Mouse (Mus musculus) liver, embryonic 13.5 days (tissue): ENCODE data around the gene Cdk14. TPM values are rescaled to one million over a fixed set of nuclear protein-coding genes. Genes with fewer than 3 reads are reported as not detected.
"Not testable (repeated sequence)": the region's sequence is repeated elsewhere in the genome, so short reads cannot be mapped to it uniquely, and the experiment has no call there.

Source experiments
- ATAC-seq: fragments of 200-750 bp; cut with Nextera tagmentation; 2 replicates; pipeline ENCODE4 v1.8.0; 2017; ENCODE audit warnings: low read depth, mild to moderate bottlenecking, moderate number of reproducible peaks, moderate library complexity
- DNase-seq: peaks from one replicate; pipeline ENCODE4 v3.0.0; 2022
- H3K27ac ChIP-seq: fragments of 300-500 bp; sonication (generic); 2 replicates; pipeline ENCODE4 v1.5.1; 2015; ENCODE audit warnings: moderate library complexity, mild to moderate bottlenecking, inconsistent platforms
- H3K27me3 ChIP-seq: fragments of 300-500 bp; sonication (generic); 2 replicates; pipeline ENCODE4 v1.6.1; 2015; ENCODE audit warnings: mild to moderate bottlenecking, inconsistent platforms
- H3K36me3 ChIP-seq: fragments of 300-500 bp; sonication (generic); 2 replicates; pipeline ENCODE4 v1.6.1; 2015; ENCODE audit warnings: mild to moderate bottlenecking, inconsistent platforms
- H3K4me1 ChIP-seq: fragments of 300-500 bp; sonication (generic); replicated peaks from 2 replicates; pipeline ENCODE4 v1.6.1; 2015; ENCODE audit warnings: inconsistent platforms
- H3K4me2 ChIP-seq: fragments of 300-500 bp; sonication (generic); 2 replicates; pipeline ENCODE4 v1.6.1; 2015; ENCODE audit warnings: inconsistent platforms, mild to moderate bottlenecking, moderate library complexity
- H3K4me3 ChIP-seq: fragments of 300-500 bp; sonication (generic); replicated peaks from 2 replicates; pipeline ENCODE4 v1.5.1; 2015; ENCODE audit warnings: mild to moderate bottlenecking, inconsistent platforms
- H3K9ac ChIP-seq: fragments of 300-500 bp; sonication (generic); 2 replicates; pipeline ENCODE4 v1.6.1; 2015; ENCODE audit warnings: mild to moderate bottlenecking, inconsistent platforms
- H3K9me3 ChIP-seq: fragments of 300-500 bp; sonication (generic); replicated peaks from 2 replicates; pipeline ENCODE4 v1.6.1; 2016; ENCODE audit warnings: inconsistent platforms
- WGBS: fragments of 180-500 bp; shearing (Covaris S2); methylation state at CpG from one replicate; pipeline ENCODE4 v1.1.7; 2015; ENCODE audit not compliant: insufficient replicate concordance; 5-methylcytosine and 5-hydroxymethylcytosine counted together
- polyA plus RNA-seq: library from polyadenylated mRNA; unstranded; fragments of >200 nt; fragmentation: Nextera tagmentation; extraction: Ambion mirVana; gene quantifications from 2 replicates; pipeline ENCODE4 v1.2.1, GENCODE M21; 2015

Cdk14 gene
- polyA plus RNA-seq, 1 experiment from 2014 or later: 1.4 TPM

GRCm38 (mm10) chr5:5260309-5260708 is 159.8 kb downstream of the Cdk14 start:
- H3K27me3 ChIP-seq: no peaks in the 10 kb centered on the region
- no peak overlapping the region for H3K4me2 ChIP-seq
- no peaks in the 10 kb centered on the region for H3K36me3 ChIP-seq
- DNase-seq (no peak), ATAC-seq (no peak)
- 60% methylated on average over 7 of the region's 7 CpGs for WGBS
- H3K27ac ChIP-seq: no peak overlapping the region
- H3K4me3 ChIP-seq: no peak overlapping the region
- H3K4me1 ChIP-seq: peaks cover 3% of the 10 kb centered on the region; the same call in 1 of the 2 replicates
- H3K9ac ChIP-seq: no peak overlapping the region
- H3K9me3 ChIP-seq: no peaks in the 10 kb centered on the region

GRCm38 (mm10) chr5:5254391-5254790 is 165.7 kb downstream of the Cdk14 start:
- ATAC-seq (no peak), DNase-seq (no peak)
- Histone ChIP-seq H3K4me3 (no peak overlapping the region), H3K27me3 (no peaks in the 10 kb centered on the region), H3K9me3 (no peaks in the 10 kb centered on the region), H3K27ac (no peak overlapping the region), H3K9ac (no peak overlapping the region), H3K4me2 (no peak overlapping the region), H3K36me3 (no peaks in the 10 kb centered on the region), H3K4me1 (no peaks in the 10 kb centered on the region)
- WGBS: 66% methylated on average over 6 of the region's 6 CpGs

GRCm38 (mm10) chr5:5253177-5253576 is 166.9 kb downstream of the Cdk14 start:
- Histone ChIP-seq H3K27ac (no peak overlapping the region), H3K4me3 (no peak overlapping the region), H3K4me1 (no peaks in the 10 kb centered on the region), H3K4me2 (no peak overlapping the region), H3K9me3 (no peaks in the 10 kb centered on the region), H3K9ac (no peak overlapping the region), H3K27me3 (no peaks in the 10 kb centered on the region), H3K36me3 (no peaks in the 10 kb centered on the region)
- no peak for ATAC-seq
- WGBS: 61% methylated on average over 3 of the region's 3 CpGs
- no peak for DNase-seq

- DNase-seq (no peak), ATAC-seq (no peak)
- H3K9ac ChIP-seq: no peak overlapping the region
- no peaks in the 10 kb centered on the region for H3K36me3 ChIP-seq
- no peak overlapping the region for H3K4me3 ChIP-seq
- H3K9me3 ChIP-seq: no peaks in the 10 kb centered on the region
- H3K4me2 ChIP-seq: no peak overlapping the region
- H3K4me1 ChIP-seq: peaks cover 8% of the 10 kb centered on the region
- H3K27me3 ChIP-seq: no peaks in the 10 kb centered on the region
- WGBS: 55% methylated on average over 6 of the region's 6 CpGs
- no peak overlapping the region for H3K27ac ChIP-seq
Measured at GRCm38 (mm10) chr5:5247671-5248070, 172.4 kb downstream of the Cdk14 start.

GRCm38 (mm10) chr5:5246534-5247175 is 173.5 kb downstream of the Cdk14 start:
- DNase-seq (no peak), ATAC-seq (peak; percentile 94)
- H3K27ac ChIP-seq: no peak overlapping the region
- H3K9me3 ChIP-seq: no peaks in the 10 kb centered on the region
- H3K4me2 ChIP-seq: no peak overlapping the region
- no peak overlapping the region for H3K9ac ChIP-seq
- WGBS: 55% methylated on average over 2 of the region's 2 CpGs
- no peaks in the 10 kb centered on the region for H3K27me3 ChIP-seq
- H3K36me3 ChIP-seq: no peaks in the 10 kb centered on the region
- H3K4me1 ChIP-seq: peaks cover 8% of the 10 kb centered on the region
- no peak overlapping the region for H3K4me3 ChIP-seq

- whole genome bisulfite sequencing: 70% methylated on average over 7 of the region's 7 CpGs
- no peak overlapping the region for H3K9ac ChIP-seq
- H3K4me1 ChIP-seq: peaks cover 8% of the 10 kb centered on the region
- H3K27ac ChIP-seq: no peak overlapping the region
- no peaks in the 10 kb centered on the region for H3K36me3 ChIP-seq
- no peaks in the 10 kb centered on the region for H3K27me3 ChIP-seq
- ATAC-seq (no peak), DNase-seq (no peak)
- H3K4me2 ChIP-seq: no peak overlapping the region
- no peak overlapping the region for H3K4me3 ChIP-seq
- no peaks in the 10 kb centered on the region for H3K9me3 ChIP-seq
Measured at GRCm38 (mm10) chr5:5245182-5245581, 174.9 kb downstream of the Cdk14 start.

- Histone ChIP-seq H3K4me1 (peaks cover 8% of the 10 kb centered on the region), H3K36me3 (no peaks in the 10 kb centered on the region), H3K4me2 (no peak overlapping the region), H3K27me3 (no peaks in the 10 kb centered on the region), H3K9ac (no peak overlapping the region), H3K4me3 (no peak overlapping the region), H3K9me3 (no peaks in the 10 kb centered on the region), H3K27ac (no peak overlapping the region)
- no peak for ATAC-seq
- no peak for DNase-seq
Measured at GRCm38 (mm10) chr5:5243648-5244047, 176.5 kb downstream of the Cdk14 start.

GRCm38 (mm10) chr5:5242704-5243103 is 177.4 kb downstream of the Cdk14 start:
- DNase-seq (no peak), ATAC-seq (no peak)
- Histone ChIP-seq H3K27me3 (no peaks in the 10 kb centered on the region), H3K4me2 (no peak overlapping the region), H3K9me3 (no peaks in the 10 kb centered on the region), H3K4me1 (peaks cover 8% of the 10 kb centered on the region), H3K27ac (no peak overlapping the region), H3K9ac (no peak overlapping the region), H3K36me3 (no peaks in the 10 kb centered on the region), H3K4me3 (no peak overlapping the region)
- WGBS: 79% methylated on average over 5 of the region's 5 CpGs

- Histone ChIP-seq H3K36me3 (no peaks in the 10 kb centered on the region), H3K9me3 (peaks cover 3% of the 10 kb centered on the region; the same call in 1 of the 2 replicates), H3K9ac (no peak overlapping the region), H3K27ac (no peak overlapping the region), H3K27me3 (no peaks in the 10 kb centered on the region), H3K4me3 (no peak overlapping the region), H3K4me1 (no peaks in the 10 kb centered on the region), H3K4me2 (no peak overlapping the region)
- DNase-seq (no peak), ATAC-seq (no peak)
- WGBS: 87% methylated on average over 6 of the region's 6 CpGs
Measured at GRCm38 (mm10) chr5:5241088-5241487, 179.0 kb downstream of the Cdk14 start.

GRCm38 (mm10) chr5:5240121-5240520 is 180.0 kb downstream of the Cdk14 start:
- Histone ChIP-seq H3K27me3 (no peaks in the 10 kb centered on the region), H3K4me1 (no peaks in the 10 kb centered on the region), H3K9me3 (peaks cover 3% of the 10 kb centered on the region; the same call in 1 of the 2 replicates), H3K36me3 (no peaks in the 10 kb centered on the region), H3K4me3 (no peak overlapping the region), H3K9ac (no peak overlapping the region), H3K27ac (no peak overlapping the region), H3K4me2 (no peak overlapping the region)
- ATAC-seq (no peak), DNase-seq (no peak)
- 72% methylated on average over 3 of the region's 3 CpGs for WGBS

- ATAC-seq, H3K9ac ChIP-seq: not testable (repeated sequence)
Measured at GRCm38 (mm10) chr5:5234935-5235334, 185.2 kb downstream of the Cdk14 start.

GRCm38 (mm10) chr5:5226966-5227365 is 193.1 kb downstream of the Cdk14 start:
- DNase-seq: no peak
- no peaks in the 10 kb centered on the region for H3K9me3 ChIP-seq
- WGBS: 69% methylated on average over 4 of the region's 4 CpGs

More at GRCm38 (mm10) chr5:5234935-5235334, 185.2 kb downstream of the Cdk14 start:
- not testable (repeated sequence) for H3K27me3 ChIP-seq, DNase-seq, H3K4me2 ChIP-seq, H3K4me3 ChIP-seq, H3K9me3 ChIP-seq, H3K36me3 ChIP-seq, H3K27ac ChIP-seq, H3K4me1 ChIP-seq
- WGBS: 75% methylated on average over 10 of the region's 10 CpGs

More at GRCm38 (mm10) chr5:5226966-5227365, 193.1 kb downstream of the Cdk14 start:
- H3K27me3 ChIP-seq: no peaks in the 10 kb centered on the region
- no peak overlapping the region for H3K27ac ChIP-seq
- H3K4me2 ChIP-seq: no peak overlapping the region
- no peak overlapping the region for H3K9ac ChIP-seq
- H3K4me1 ChIP-seq: no peaks in the 10 kb centered on the region
- no peaks in the 10 kb centered on the region for H3K36me3 ChIP-seq
- H3K4me3 ChIP-seq: no peak overlapping the region
- no peak for ATAC-seq
